Mouse (Mus musculus) hindbrain, embryonic 15.5 days (tissue): ENCODE measurements around the gene Senp2. TPM values are rescaled to one million over a fixed set of nuclear protein-coding genes. Genes with fewer than 3 reads are reported as not detected.

ENCODE experiments used
- ATAC-seq: fragments of 200-750 bp; cut with Nextera tagmentation; 2 replicates; pipeline ENCODE4 v1.8.0; 2017; ENCODE audit warnings: low read depth, moderate number of reproducible peaks, moderate TSS enrichment; ENCODE audit not compliant: low FRiP score
- H3K27ac ChIP-seq: fragments of 300-500 bp; sonication (generic); replicated peaks from 2 replicates; pipeline ENCODE4 v1.5.1; 2015; ENCODE audit warnings: mild to moderate bottlenecking, inconsistent platforms
- H3K27me3 ChIP-seq: fragments of 300-500 bp; sonication (generic); 2 replicates; pipeline ENCODE4 v1.6.1; 2015; ENCODE audit warnings: control low read depth, inconsistent platforms
- H3K36me3 ChIP-seq: fragments of 300-500 bp; sonication (generic); 2 replicates; pipeline ENCODE4 v1.6.1; 2015; ENCODE audit warnings: control low read depth, inconsistent platforms
- H3K4me1 ChIP-seq: fragments of 300-500 bp; sonication (generic); replicated peaks from 2 replicates; pipeline ENCODE4 v1.6.1; 2015; ENCODE audit warnings: control low read depth, inconsistent platforms
- H3K4me2 ChIP-seq: fragments of 300-500 bp; sonication (generic); 2 replicates; pipeline ENCODE4 v1.6.1; 2015; ENCODE audit warnings: moderate library complexity, mild to moderate bottlenecking, inconsistent platforms
- H3K4me3 ChIP-seq: fragments of 300-500 bp; sonication (generic); 2 replicates; pipeline ENCODE4 v1.5.1; 2015; ENCODE audit warnings: mild to moderate bottlenecking, inconsistent platforms
- H3K9ac ChIP-seq: fragments of 300-500 bp; sonication (generic); 2 replicates; pipeline ENCODE4 v1.6.1; 2015; ENCODE audit warnings: inconsistent platforms
- H3K9me3 ChIP-seq: fragments of 300-500 bp; sonication (generic); 2 replicates; pipeline ENCODE4 v1.6.1; 2016; ENCODE audit warnings: control low read depth, inconsistent platforms
- WGBS: fragments of 180-500 bp; shearing (Covaris S2); methylation state at CpG from one replicate; pipeline ENCODE4 v1.1.7; 2015; 5-methylcytosine and 5-hydroxymethylcytosine counted together
- polyA plus RNA-seq: library from polyadenylated mRNA; unstranded; fragments of >200 nt; fragmentation: Nextera tagmentation; extraction: Ambion mirVana; gene quantifications from 2 replicates; pipeline ENCODE4 v1.2.1, GENCODE M21; 2015

The Senp2 gene
- polyA plus RNA-seq, 1 experiment from 2014 or later = 47.2 TPM

GRCm38 (mm10) chr16:21991774-21992173 is 17.5 kb upstream of the Senp2 start:
- no peak for ATAC-seq
- no peaks in the 10 kb centered on the region for H3K27me3 ChIP-seq
- no peak overlapping the region for H3K9ac ChIP-seq
- peaks cover 6% of the 10 kb centered on the region; the same call in 1 of the 2 replicates for H3K4me1 ChIP-seq
- H3K4me2 ChIP-seq = no peak overlapping the region
- H3K9me3 ChIP-seq = no peaks in the 10 kb centered on the region
- H3K36me3 ChIP-seq = no peaks in the 10 kb centered on the region
- 93% methylated on average over 2 of the region's 2 CpGs for WGBS
- no peak overlapping the region for H3K4me3 ChIP-seq
- H3K27ac ChIP-seq = no peak overlapping the region

GRCm38 (mm10) chr16:21995304-21995703 is 14.0 kb upstream of the Senp2 start, which contains the start of gene Liph:
Gene Liph (minus strand): TSS chr16:21995663.
- 4% methylated on average over 16 of the region's 16 CpGs for WGBS
- ATAC-seq = no peak
- Histone ChIP-seq H3K9me3 (no peaks in the 10 kb centered on the region), H3K4me2 (peak within 1 kb of the TSS; percentile 56), H3K9ac (no peak within 1 kb of the TSS), H3K27me3 (no peaks in the 10 kb centered on the region), H3K27ac (no peak within 1 kb of the TSS), H3K4me3 (peak within 1 kb of the TSS; percentile 19; the same call in 1 of the 2 replicates), H3K36me3 (no peaks in the 10 kb centered on the region), H3K4me1 (peaks cover 6% of the 10 kb centered on the region; the same call in 1 of the 2 replicates)

- Histone ChIP-seq H3K9me3 (no peaks in the 10 kb centered on the region), H3K4me1 (peaks cover 6% of the 10 kb centered on the region; the same call in 1 of the 2 replicates), H3K9ac (no peak overlapping the region), H3K4me3 (no peak overlapping the region), H3K36me3 (no peaks in the 10 kb centered on the region), H3K27me3 (no peaks in the 10 kb centered on the region), H3K27ac (no peak overlapping the region), H3K4me2 (no peak overlapping the region)
- WGBS = 74% methylated on average over 4 of the region's 4 CpGs
- no peak for ATAC-seq
Observed at GRCm38 (mm10) chr16:21996402-21996801, 12.9 kb upstream of the Senp2 start.

GRCm38 (mm10) chr16:21996881-21997641 is 12.2 kb upstream of the Senp2 start:
- Histone ChIP-seq H3K4me2 (no peak overlapping the region), H3K4me1 (peaks cover 6% of the 10 kb centered on the region; the same call in 1 of the 2 replicates), H3K4me3 (no peak overlapping the region), H3K9me3 (no peaks in the 10 kb centered on the region), H3K27me3 (no peaks in the 10 kb centered on the region), H3K36me3 (no peaks in the 10 kb centered on the region), H3K27ac (no peak overlapping the region), H3K9ac (no peak overlapping the region)
- WGBS = 72% methylated on average over 5 of the region's 5 CpGs
- no peak for ATAC-seq

- H3K27me3 ChIP-seq = no peaks in the 10 kb centered on the region
- ATAC-seq = no peak
- WGBS = 87% methylated on average over 5 of the region's 5 CpGs
- H3K4me1 ChIP-seq = peaks cover 6% of the 10 kb centered on the region; the same call in 1 of the 2 replicates
- H3K36me3 ChIP-seq = no peaks in the 10 kb centered on the region
- no peak overlapping the region for H3K4me3 ChIP-seq
- H3K27ac ChIP-seq = no peak overlapping the region
- no peak overlapping the region for H3K4me2 ChIP-seq
- no peak overlapping the region for H3K9ac ChIP-seq
- H3K9me3 ChIP-seq = no peaks in the 10 kb centered on the region
Observed at GRCm38 (mm10) chr16:21998061-21998460, 11.2 kb upstream of the Senp2 start.

GRCm38 (mm10) chr16:21999941-22000690 is 9.2 kb upstream of the Senp2 start:
- Histone ChIP-seq H3K4me3 (no peak overlapping the region), H3K4me2 (no peak overlapping the region), H3K27ac (no peak overlapping the region), H3K9me3 (no peaks in the 10 kb centered on the region), H3K36me3 (no peaks in the 10 kb centered on the region), H3K4me1 (peaks cover 5% of the 10 kb centered on the region; the same call in 1 of the 2 replicates), H3K27me3 (no peaks in the 10 kb centered on the region), H3K9ac (no peak overlapping the region)
- WGBS = 86% methylated on average over 4 of the region's 4 CpGs
- ATAC-seq = no peak

- H3K9me3 ChIP-seq = no peaks in the 10 kb centered on the region
- H3K27me3 ChIP-seq = no peaks in the 10 kb centered on the region
- H3K36me3 ChIP-seq = no peaks in the 10 kb centered on the region
- no peak overlapping the region for H3K27ac ChIP-seq
- H3K4me1 ChIP-seq = no peaks in the 10 kb centered on the region
- WGBS = 62% methylated on average over 4 of the region's 4 CpGs
- H3K4me2 ChIP-seq = no peak overlapping the region
- no peak overlapping the region for H3K9ac ChIP-seq
- no peak overlapping the region for H3K4me3 ChIP-seq
- ATAC-seq = no peak
Observed at GRCm38 (mm10) chr16:22001172-22001571, 8.1 kb upstream of the Senp2 start.

GRCm38 (mm10) chr16:22001606-22002005 is 7.7 kb upstream of the Senp2 start:
- Histone ChIP-seq H3K36me3 (no peaks in the 10 kb centered on the region), H3K4me3 (no peak overlapping the region), H3K27ac (no peak overlapping the region), H3K9ac (no peak overlapping the region), H3K4me2 (no peak overlapping the region), H3K9me3 (no peaks in the 10 kb centered on the region), H3K27me3 (no peaks in the 10 kb centered on the region), H3K4me1 (no peaks in the 10 kb centered on the region)
- ATAC-seq = no peak
- WGBS = 72% methylated on average over 3 of the region's 3 CpGs

GRCm38 (mm10) chr16:22009596-22009995 is 312 bp downstream of the Senp2 start:
- WGBS = 0% methylated on average over 51 of the region's 51 CpGs

GRCm38 (mm10) chr16:22015569-22015968 is 6.3 kb downstream of the Senp2 start:
- no peaks in the 10 kb centered on the region for H3K9me3 ChIP-seq
- no peak for ATAC-seq
- 93% methylated on average over 1 of the region's 1 CpGs for WGBS
- H3K9ac ChIP-seq = no peak overlapping the region
- no peak overlapping the region for H3K27ac ChIP-seq
- no peak overlapping the region for H3K4me2 ChIP-seq
- H3K27me3 ChIP-seq = no peaks in the 10 kb centered on the region
- H3K36me3 ChIP-seq = peaks cover 42% of the 10 kb centered on the region
- H3K4me3 ChIP-seq = no peak overlapping the region
- peaks cover 8% of the 10 kb centered on the region for H3K4me1 ChIP-seq

More at GRCm38 (mm10) chr16:22009596-22009995, 312 bp downstream of the Senp2 start:
- Histone ChIP-seq H3K27ac (peak overlapping the region; percentile 88), H3K4me2 (peak overlapping the region; percentile 69), H3K27me3 (no peaks in the 10 kb centered on the region), H3K4me3 (peak overlapping the region; percentile 100), H3K9ac (peak overlapping the region; percentile 96), H3K4me1 (peaks cover 18% of the 10 kb centered on the region), H3K9me3 (no peaks in the 10 kb centered on the region), H3K36me3 (no peaks in the 10 kb centered on the region)
- ATAC-seq = peak; percentile 75

- no peak for ATAC-seq
- Histone ChIP-seq H3K4me1 (no peaks in the 10 kb centered on the region), H3K9ac (no peak overlapping the region), H3K4me2 (no peak overlapping the region), H3K36me3 (peaks cover 67% of the 10 kb centered on the region), H3K9me3 (no peaks in the 10 kb centered on the region), H3K4me3 (no peak overlapping the region), H3K27ac (no peak overlapping the region), H3K27me3 (no peaks in the 10 kb centered on the region)
- WGBS = 97% methylated on average over 2 of the region's 2 CpGs
Observed at GRCm38 (mm10) chr16:22022122-22022521, 12.8 kb downstream of the Senp2 start.

- H3K4me1 ChIP-seq = no peaks in the 10 kb centered on the region
- 95% methylated on average over 5 of the region's 5 CpGs for WGBS
- H3K4me3 ChIP-seq = no peak overlapping the region
- peaks cover 64% of the 10 kb centered on the region for H3K36me3 ChIP-seq
- H3K9me3 ChIP-seq = no peaks in the 10 kb centered on the region
- H3K9ac ChIP-seq = no peak overlapping the region
- no peak overlapping the region for H3K4me2 ChIP-seq
- H3K27me3 ChIP-seq = no peaks in the 10 kb centered on the region
- H3K27ac ChIP-seq = no peak overlapping the region
- no peak for ATAC-seq
Observed at GRCm38 (mm10) chr16:22027474-22027873, 18.2 kb downstream of the Senp2 start.
